In genomic region chr8:110936217-110936616, GRCm38 (mm10) we compare ENCODE assay signal across 13 mouse cellular contexts. TPM values are rescaled to one million over a fixed set of nuclear protein-coding genes. Genes with fewer than 3 reads are reported as not detected.
A peak's percentile ranks its signal among the peaks of the same experiment; 100 is the strongest.
DNase-seq lines count a peak whose midpoint lies in the region; ATAC-seq lines count a peak whose summit lies in the region.
"Had no signal": no experiment of that assay in that cellular context is flagged by ENCODE, and none has a peak within 500 bp of the region (broad histone marks: within the 10 kb centered on the region; RNA-seq: fewer than 3 reads in every experiment).

No protein-coding gene starts in this region.

- no peak overlapping the region for H3K4me2 ChIP-seq in liver, embryonic 13.5 days
- no peak overlapping the region for H3K4me2 ChIP-seq in liver, embryonic 12.5 days
- no peak overlapping the region for H3K4me2 ChIP-seq in stomach, embryonic 14.5 days (replicated peaks; ENCODE audit: low read depth, low read length)
- H3K4me2 ChIP-seq: embryonic facial prominence, embryonic 15.5 days; limb, embryonic 12.5 days had no signal

- no peaks in the 10 kb centered on the region for H3K27me3 ChIP-seq in liver, embryonic 13.5 days
- no peaks in the 10 kb centered on the region for H3K27me3 ChIP-seq in liver, embryonic 12.5 days (replicated peaks)
- no peaks in the 10 kb centered on the region for H3K27me3 ChIP-seq in stomach, embryonic 14.5 days (ENCODE audit: control insufficient read depth, insufficient read depth, low read length)
- H3K27me3 ChIP-seq: embryonic facial prominence, embryonic 15.5 days; limb, embryonic 12.5 days had no signal

- H3K36me3 ChIP-seq in liver, embryonic 13.5 days, result peaks cover 30% of the 10 kb centered on the region
- H3K36me3 ChIP-seq in liver, embryonic 12.5 days, result peaks cover 57% of the 10 kb centered on the region
- peaks cover 2% of the 10 kb centered on the region; the same call in 1 of the 2 replicates for H3K36me3 ChIP-seq in stomach, embryonic 14.5 days (ENCODE audit: control insufficient read depth, insufficient read depth, low read length)

- peak overlapping the region; percentile 41; the same call in 1 of the 2 replicates for H3K27ac ChIP-seq in liver, embryonic 13.5 days
- H3K27ac ChIP-seq in liver, embryonic 12.5 days, result no peak overlapping the region
- H3K27ac ChIP-seq in stomach, embryonic 14.5 days (ENCODE audit: low read length), result no peak overlapping the region
- H3K27ac ChIP-seq: embryonic facial prominence, embryonic 15.5 days; limb, embryonic 12.5 days had no signal

- H3K9ac ChIP-seq in liver, embryonic 13.5 days, result peak overlapping the region; percentile 7; the same call in 1 of the 2 replicates
- no peak overlapping the region for H3K9ac ChIP-seq in liver, embryonic 12.5 days
- H3K9ac ChIP-seq in stomach, embryonic 14.5 days (replicated peaks; ENCODE audit: low read depth, low read length), result no peak overlapping the region
- H3K9ac ChIP-seq: embryonic facial prominence, embryonic 15.5 days; limb, embryonic 12.5 days had no signal

- ATAC-seq in frontal cortex, adult (ENCODE audit: low TSS enrichment), result peak; percentile 66
- ATAC-seq in liver, embryonic 13.5 days (ENCODE audit: low read depth), result no peak
- no peak for ATAC-seq in liver, embryonic 12.5 days
- ATAC-seq in stomach, embryonic 14.5 days (ENCODE audit: insufficient number of reproducible peaks, insufficient read depth, low FRiP score, low read depth), result 0 out of 2 replicates have a peak, but pooled peaks have one; percentile 42
- ATAC-seq: forebrain, embryonic 16.5 days; intestine, postnatal 0 days had no signal

- H3K4me1 ChIP-seq in liver, embryonic 13.5 days (replicated peaks), result peaks cover 99% of the 10 kb centered on the region
- H3K4me1 ChIP-seq in liver, embryonic 12.5 days, result peaks cover 98% of the 10 kb centered on the region
- peaks cover 5% of the 10 kb centered on the region; the same call in 1 of the 2 replicates for H3K4me1 ChIP-seq in stomach, embryonic 14.5 days (ENCODE audit: control insufficient read depth, insufficient read depth, low read length)
- H3K4me1 ChIP-seq: limb, embryonic 12.5 days had no signal

- no peak overlapping the region for H3K4me3 ChIP-seq in liver, embryonic 13.5 days (replicated peaks)
- H3K4me3 ChIP-seq in liver, embryonic 12.5 days, result no peak overlapping the region
- no peak overlapping the region for H3K4me3 ChIP-seq in stomach, embryonic 14.5 days (ENCODE audit: low read depth, low read length)
- H3K4me3 ChIP-seq: embryonic facial prominence, embryonic 15.5 days; limb, embryonic 12.5 days had no signal

- no peaks in the 10 kb centered on the region for H3K9me3 ChIP-seq in liver, embryonic 13.5 days (replicated peaks)
- no peaks in the 10 kb centered on the region for H3K9me3 ChIP-seq in liver, embryonic 12.5 days (replicated peaks)
- H3K9me3 ChIP-seq in stomach, embryonic 14.5 days (ENCODE audit: control insufficient read depth, low read depth, low read length), result no peaks in the 10 kb centered on the region
- H3K9me3 ChIP-seq: embryonic facial prominence, embryonic 15.5 days; G1E; limb, embryonic 12.5 days had no signal

- 87% methylated on average over 12 of the region's 12 CpGs for whole genome bisulfite sequencing in liver, embryonic 13.5 days (ENCODE audit: insufficient replicate concordance)
- 88% methylated on average over 12 of the region's 12 CpGs for WGBS in liver, embryonic 12.5 days (ENCODE audit: insufficient replicate concordance)
- 91% methylated on average over 12 of the region's 12 CpGs for WGBS in stomach, embryonic 14.5 days

- no peak for DNase-seq in frontal cortex, postnatal 25 days (ENCODE audit: low spot score in 2 of 2)
- no peak for DNase-seq in liver, embryonic 13.5 days
- DNase-seq in cerebellum, adult 9-10 months, result peak; percentile 78
- DNase-seq in spleen, postnatal 4 days (ENCODE audit: low spot score in 2 of 2), result no peak
- DNase-seq in adrenal gland, postnatal 25 days, result no peak

RNA-seq across cellular contexts. Expression of gene St3gal2, which starts 16.5 kb away (rescaled TPM):
- polyA plus RNA-seq in liver, embryonic 13.5 days (2015; fragmentation: Nextera tagmentation; extraction: Ambion mirVana), result 21.0 and 25.2 TPM in 2 replicates
- polyA plus RNA-seq in liver, embryonic 12.5 days (2016; fragmentation: Nextera tagmentation; extraction: Ambion mirVana), result 36.7 and 40.3 TPM in 2 replicates
- polyA plus RNA-seq in stomach, embryonic 14.5 days (2014; fragmentation: Nextera tagmentation; extraction: Ambion mirVana), result 11.0 and 11.6 TPM in 2 replicates
- total RNA-seq in adrenal gland, postnatal 25 days (2021), result 18.3 and 20.4 TPM in 2 replicates

RNA-seq across cellular contexts. Expression of gene Fuk, which starts 33.9 kb away (rescaled TPM):
- polyA plus RNA-seq in liver, embryonic 13.5 days (2015; fragmentation: Nextera tagmentation; extraction: Ambion mirVana), result 2.8 and 3.0 TPM in 2 replicates
- 5.1 and 5.7 TPM in 2 replicates for polyA plus RNA-seq in liver, embryonic 12.5 days (2016; fragmentation: Nextera tagmentation; extraction: Ambion mirVana)
- polyA plus RNA-seq in stomach, embryonic 14.5 days (2014; fragmentation: Nextera tagmentation; extraction: Ambion mirVana), result 8.2 and 9.0 TPM in 2 replicates
- total RNA-seq in adrenal gland, postnatal 25 days (2021), result 10.5 and 12.0 TPM in 2 replicates

Comparison
In these comparisons a context has a peak if more than half of its experiments do, and no peak if none do; other contexts are left out.
1. ATAC-seq: peak in frontal cortex, adult (single experiment) and stomach, embryonic 14.5 days (single experiment); none in liver, embryonic 13.5 days (single experiment) and liver, embryonic 12.5 days (single experiment).